Mouse (Mus musculus): ENCODE data around the gene Slc10a6.

DNA sequence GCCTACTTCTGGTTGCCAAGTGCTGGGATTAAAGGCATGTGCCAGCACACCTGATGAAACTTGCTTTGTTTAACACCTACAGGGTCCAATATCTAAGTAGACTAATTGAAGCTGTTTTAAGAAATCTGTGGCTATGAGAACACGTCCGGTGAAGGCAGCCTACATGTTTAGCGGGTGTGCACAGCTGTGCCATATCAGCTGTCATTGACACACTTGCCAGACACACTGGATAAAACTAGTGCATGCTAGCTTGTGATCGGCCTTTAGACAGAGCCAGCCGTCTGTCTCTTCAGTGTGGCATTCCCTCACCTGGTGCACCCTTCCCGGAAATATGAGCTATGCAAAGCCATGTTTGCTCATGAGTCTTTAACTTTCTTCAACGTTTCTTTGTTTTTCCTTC is 37.4 kb downstream of the Slc10a6 start:
- TF ChIP-seq CTCF (IDR thresholded peaks at IDR 0.05; ENCODE audit: extremely low read depth, insufficient read depth, low read length), result no peak
- no peak for TF ChIP-seq POLR2A (IDR thresholded peaks at IDR 0.05; ENCODE audit: extremely low read depth, insufficient read depth, low read length)
